Mouse (Mus musculus) midbrain, embryonic 12.5 days (tissue): Measurements from ENCODE around the gene Traf3ip3. TPM values are rescaled to one million over a fixed set of nuclear protein-coding genes. Genes with fewer than 3 reads are reported as not detected.

Experiments used
- ATAC-seq: fragments of 200-750 bp; cut with Nextera tagmentation; 2 replicates; pipeline ENCODE4 v1.8.0; 2017; ENCODE audit warnings: low read depth, moderate TSS enrichment, moderate library complexity; ENCODE audit not compliant: low FRiP score
- H3K27ac ChIP-seq: fragments of 300-500 bp; sonication (generic); replicated peaks from 2 replicates; pipeline ENCODE4 v1.5.1; 2016; ENCODE audit warnings: mild to moderate bottlenecking
- H3K27me3 ChIP-seq: fragments of 300-500 bp; sonication (generic); 2 replicates; pipeline ENCODE4 v1.6.1; 2016; ENCODE audit warnings: mild to moderate bottlenecking
- H3K36me3 ChIP-seq: fragments of 300-500 bp; sonication (generic); 2 replicates; pipeline ENCODE4 v1.6.1; 2016
- H3K4me1 ChIP-seq: fragments of 300-500 bp; sonication (generic); 2 replicates; pipeline ENCODE4 v1.6.1; 2016
- H3K4me2 ChIP-seq: fragments of 300-500 bp; sonication (generic); replicated peaks from 2 replicates; pipeline ENCODE4 v1.6.1; 2016; ENCODE audit warnings: mild to moderate bottlenecking, moderate library complexity
- H3K4me3 ChIP-seq: fragments of 300-500 bp; sonication (generic); 2 replicates; pipeline ENCODE4 v1.5.1; 2016; ENCODE audit warnings: mild to moderate bottlenecking
- H3K9ac ChIP-seq: fragments of 300-500 bp; sonication (generic); replicated peaks from 2 replicates; pipeline ENCODE4 v1.6.1; 2016; ENCODE audit warnings: mild to moderate bottlenecking, moderate library complexity
- H3K9me3 ChIP-seq: fragments of 300-500 bp; sonication (generic); 2 replicates; pipeline ENCODE4 v1.6.1; 2016; ENCODE audit warnings: mild to moderate bottlenecking
- WGBS: fragments of 180-500 bp; shearing (Covaris S2); methylation state at CpG from one replicate; pipeline ENCODE4 v1.1.7; 2016; 5-methylcytosine and 5-hydroxymethylcytosine counted together
- polyA plus RNA-seq: library from polyadenylated mRNA; unstranded; fragments of >200 nt; fragmentation: Nextera tagmentation; extraction: Ambion mirVana; gene quantifications from 2 replicates; pipeline ENCODE4 v1.2.1, GENCODE M21; 2016

Traf3ip3 gene
- polyA plus RNA-seq, 1 experiment from 2014 or later: 2.1 TPM

DNA sequence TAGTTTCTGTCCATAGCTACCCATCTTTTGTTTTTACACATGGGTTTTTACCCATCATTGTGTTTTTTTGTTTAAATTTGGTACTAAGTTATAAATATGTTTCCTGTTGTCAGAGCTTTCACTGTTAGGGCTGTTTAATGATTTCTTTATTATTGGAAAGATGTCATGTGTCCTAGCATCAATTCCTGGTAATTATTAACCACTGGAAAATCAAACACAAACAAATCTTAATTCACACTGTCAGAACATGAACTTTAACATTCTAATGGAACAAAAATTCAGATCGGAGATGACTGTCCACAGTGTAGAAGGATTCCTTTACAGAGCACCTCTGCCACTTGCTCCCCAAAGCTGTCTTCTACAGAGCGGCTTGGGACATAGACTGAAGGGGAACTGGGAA lies 3.9 kb upstream of the Traf3ip3 start:
- Histone ChIP-seq H3K4me1 (no peaks in the 10 kb centered on the region), H3K27ac (no peak overlapping the region), H3K27me3 (no peaks in the 10 kb centered on the region; the same call in 1 of the 2 replicates), H3K4me2 (no peak overlapping the region), H3K36me3 (no peaks in the 10 kb centered on the region), H3K4me3 (no peak overlapping the region), H3K9me3 (no peaks in the 10 kb centered on the region), H3K9ac (no peak overlapping the region)
- no peak for ATAC-seq
- 94% methylated on average over 2 of the region's 2 CpGs for WGBS

- WGBS: 76% methylated on average over 2 of the region's 2 CpGs
- no peaks in the 10 kb centered on the region for H3K36me3 ChIP-seq
- no peak overlapping the region for H3K4me3 ChIP-seq
- no peaks in the 10 kb centered on the region for H3K9me3 ChIP-seq
- no peaks in the 10 kb centered on the region; the same call in 1 of the 2 replicates for H3K27me3 ChIP-seq
- H3K27ac ChIP-seq: no peak overlapping the region
- H3K9ac ChIP-seq: no peak overlapping the region
- no peak overlapping the region for H3K4me2 ChIP-seq
- H3K4me1 ChIP-seq: no peaks in the 10 kb centered on the region
- no peak for ATAC-seq
These were observed 2.3 kb upstream of the Traf3ip3 start for GRCm38 (mm10) chr1:193203821-193204220.

DNA sequence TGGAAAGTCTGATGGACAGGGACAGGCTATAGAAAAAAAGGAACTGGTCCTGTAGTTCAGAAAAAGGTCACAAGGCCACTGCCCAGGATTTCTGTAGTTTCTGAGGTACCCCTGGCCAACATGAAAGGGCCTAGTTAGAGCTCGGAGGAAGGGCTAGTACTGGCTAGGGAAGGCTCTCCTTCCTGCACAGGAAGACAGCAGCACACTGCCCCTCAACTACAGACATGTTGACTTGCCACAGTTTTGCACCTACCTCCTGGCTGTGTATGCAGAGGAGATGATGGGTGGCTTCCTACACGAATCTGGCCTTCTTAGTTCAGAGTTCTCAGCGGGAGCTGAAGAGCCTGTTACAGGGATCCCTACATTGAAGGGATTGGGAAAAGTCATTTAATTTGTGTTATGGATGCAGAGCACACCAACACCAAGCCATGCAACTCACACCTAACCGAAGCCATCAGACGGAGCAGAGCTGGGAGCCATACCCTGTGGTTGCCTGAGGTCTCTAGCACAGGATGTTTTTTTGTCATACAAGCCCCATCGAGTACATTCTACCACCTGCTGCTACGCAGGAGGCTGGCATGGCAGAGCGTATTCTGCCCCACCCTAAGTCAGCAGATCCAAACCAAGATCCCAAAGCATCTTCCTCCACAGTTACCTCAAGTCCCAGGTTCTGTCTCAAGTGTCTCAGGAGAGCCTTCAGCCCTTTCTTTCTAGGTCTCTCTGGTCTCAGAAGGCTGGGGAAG lies 692 bp downstream of the Traf3ip3 start:
- no peaks in the 10 kb centered on the region for H3K9me3 ChIP-seq
- 81% methylated on average over 8 of the region's 8 CpGs for WGBS

DNA sequence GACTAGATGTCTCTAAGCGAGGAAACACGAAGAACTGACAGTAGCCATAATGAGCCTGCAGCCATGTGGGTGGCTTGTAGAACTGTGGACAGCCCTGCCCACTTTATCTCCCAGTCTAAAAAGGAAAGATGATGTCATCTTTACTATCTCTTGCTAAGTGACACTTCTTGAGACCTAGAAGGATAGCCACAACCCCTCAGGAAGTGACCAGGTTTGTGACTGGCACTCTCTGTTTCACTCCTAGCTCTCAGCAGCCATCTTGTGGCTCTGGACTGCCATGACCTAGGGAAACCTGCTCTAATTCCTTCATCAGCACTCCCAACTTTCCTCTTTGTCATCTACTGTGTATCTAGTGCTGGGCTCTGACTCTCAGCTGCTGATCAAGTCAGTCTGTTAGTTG lies 3.2 kb downstream of the Traf3ip3 start:
- no peaks in the 10 kb centered on the region for H3K9me3 ChIP-seq
- no peaks in the 10 kb centered on the region; the same call in 1 of the 2 replicates for H3K27me3 ChIP-seq
- no peak overlapping the region for H3K4me3 ChIP-seq
- no peak for ATAC-seq
- H3K9ac ChIP-seq: no peak overlapping the region
- H3K4me1 ChIP-seq: no peaks in the 10 kb centered on the region
- no peak overlapping the region for H3K27ac ChIP-seq
- H3K36me3 ChIP-seq: no peaks in the 10 kb centered on the region
- no peak overlapping the region for H3K4me2 ChIP-seq
- 83% methylated on average over 2 of the region's 2 CpGs for WGBS

More for the DNA sequence above, 692 bp downstream of the Traf3ip3 start:
- ATAC-seq: no peak
- Histone ChIP-seq H3K4me2 (no peak overlapping the region), H3K36me3 (no peaks in the 10 kb centered on the region), H3K4me1 (no peaks in the 10 kb centered on the region), H3K4me3 (no peak overlapping the region), H3K27me3 (no peaks in the 10 kb centered on the region; the same call in 1 of the 2 replicates), H3K27ac (no peak overlapping the region), H3K9ac (no peak overlapping the region)

DNA sequence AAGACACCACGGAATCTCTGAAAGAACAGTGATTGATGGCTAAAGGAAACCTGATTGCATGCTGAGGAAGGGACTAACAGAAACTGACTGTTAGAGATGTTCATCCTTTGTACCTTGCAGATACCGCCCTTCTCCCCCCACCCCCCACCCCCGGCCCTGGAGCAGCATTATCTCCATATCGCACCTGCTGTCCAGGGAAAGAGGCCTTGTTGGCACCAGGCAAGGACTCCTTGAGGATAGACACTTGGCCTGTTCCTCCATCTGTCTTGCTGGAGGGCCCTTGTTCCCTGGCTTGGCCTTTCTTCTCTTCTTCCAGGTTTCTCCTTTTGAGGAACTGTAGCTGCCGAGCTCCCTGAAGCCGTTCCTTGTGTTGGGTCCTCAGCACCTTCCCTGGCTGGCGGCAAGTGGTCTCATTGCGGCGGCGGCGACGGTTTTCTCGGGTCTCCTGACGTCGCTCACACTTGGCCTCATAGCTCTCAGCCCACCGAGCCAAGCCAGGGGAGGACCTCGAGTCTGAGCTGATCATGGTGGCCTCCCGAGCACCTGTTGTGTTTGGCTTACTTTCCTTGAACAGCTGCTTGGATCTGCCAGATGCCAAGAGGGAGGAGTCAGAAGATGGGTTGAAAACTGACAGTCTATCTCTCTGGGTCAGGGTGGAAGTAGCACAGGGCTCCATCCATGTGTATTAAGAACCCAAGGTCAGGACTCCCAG lies 3.9 kb downstream of the Traf3ip3 start:
- H3K27me3 ChIP-seq: no peaks in the 10 kb centered on the region; the same call in 1 of the 2 replicates
- no peaks in the 10 kb centered on the region for H3K9me3 ChIP-seq
- no peaks in the 10 kb centered on the region for H3K36me3 ChIP-seq
- 94% methylated on average over 18 of the region's 18 CpGs for WGBS
- H3K4me3 ChIP-seq: no peak overlapping the region
- no peaks in the 10 kb centered on the region for H3K4me1 ChIP-seq
- H3K27ac ChIP-seq: no peak overlapping the region
- no peak for ATAC-seq
- H3K9ac ChIP-seq: no peak overlapping the region
- H3K4me2 ChIP-seq: no peak overlapping the region

- no peak overlapping the region for H3K4me2 ChIP-seq
- no peaks in the 10 kb centered on the region for H3K4me1 ChIP-seq
- H3K27ac ChIP-seq: no peak overlapping the region
- no peak overlapping the region for H3K4me3 ChIP-seq
- H3K9ac ChIP-seq: no peak overlapping the region
- WGBS: 86% methylated on average over 3 of the region's 3 CpGs
- H3K27me3 ChIP-seq: no peaks in the 10 kb centered on the region
- no peaks in the 10 kb centered on the region for H3K36me3 ChIP-seq
- ATAC-seq: no peak
- no peaks in the 10 kb centered on the region for H3K9me3 ChIP-seq
These were observed 6.2 kb downstream of the Traf3ip3 start for GRCm38 (mm10) chr1:193195169-193195810.

GRCm38 (mm10) chr1:193194416-193195140 lies 6.9 kb downstream of the Traf3ip3 start:
- 87% methylated on average over 3 of the region's 3 CpGs for WGBS
- Histone ChIP-seq H3K9ac (no peak overlapping the region), H3K4me1 (peaks cover 3% of the 10 kb centered on the region), H3K4me2 (no peak overlapping the region), H3K27ac (no peak overlapping the region), H3K4me3 (no peak overlapping the region), H3K27me3 (no peaks in the 10 kb centered on the region), H3K36me3 (no peaks in the 10 kb centered on the region), H3K9me3 (no peaks in the 10 kb centered on the region)
- ATAC-seq: no peak

DNA sequence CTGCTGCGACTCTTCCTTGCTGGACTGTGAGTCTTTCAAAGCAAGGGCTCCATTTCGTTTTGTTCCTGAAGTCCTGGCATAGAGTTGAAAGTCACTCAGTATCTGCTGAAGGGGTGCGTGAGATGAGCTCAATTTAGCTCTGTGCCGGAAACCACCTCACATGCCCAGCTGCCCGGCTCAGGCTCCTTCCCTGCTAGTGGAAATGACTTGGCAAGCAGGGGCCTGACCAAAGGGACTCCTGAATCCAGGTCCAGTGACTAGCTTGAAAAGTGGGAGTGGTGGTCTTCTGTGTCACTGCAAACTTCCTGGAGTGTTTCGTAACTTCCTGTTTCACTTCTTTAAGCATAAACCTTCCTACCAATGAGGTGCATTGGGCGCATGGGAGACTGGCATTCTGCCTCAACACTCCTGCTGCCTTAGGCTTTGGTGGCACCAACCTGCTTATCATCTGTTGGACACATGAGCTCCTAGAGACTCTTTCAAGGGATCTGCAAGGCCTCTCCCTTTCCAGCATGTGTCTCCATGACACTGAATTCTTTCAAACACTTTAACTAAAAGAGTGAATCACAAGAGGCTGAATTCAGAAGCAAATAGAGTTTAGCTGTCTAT lies 9.7 kb downstream of the Traf3ip3 start:
- no peak for ATAC-seq
- Histone ChIP-seq H3K9ac (no peak overlapping the region), H3K4me3 (no peak overlapping the region), H3K4me1 (peaks cover 11% of the 10 kb centered on the region), H3K36me3 (no peaks in the 10 kb centered on the region), H3K4me2 (no peak overlapping the region), H3K9me3 (no peaks in the 10 kb centered on the region), H3K27ac (no peak overlapping the region), H3K27me3 (no peaks in the 10 kb centered on the region)
- 92% methylated on average over 7 of the region's 7 CpGs for WGBS

GRCm38 (mm10) chr1:193189771-193190170 lies 11.7 kb downstream of the Traf3ip3 start:
- H3K36me3 ChIP-seq: no peaks in the 10 kb centered on the region
- H3K4me3 ChIP-seq: no peak overlapping the region
- H3K27ac ChIP-seq: 0 out of 2 replicates have a peak overlapping the region, but pooled peaks have one; percentile 58
- 0 out of 2 replicates have a peak, but pooled peaks have one; percentile 24 for ATAC-seq
- no peaks in the 10 kb centered on the region for H3K27me3 ChIP-seq
- H3K4me2 ChIP-seq: no peak overlapping the region
- peaks cover 11% of the 10 kb centered on the region for H3K4me1 ChIP-seq
- no peaks in the 10 kb centered on the region for H3K9me3 ChIP-seq
- H3K9ac ChIP-seq: no peak overlapping the region
- 52% methylated on average over 3 of the region's 3 CpGs for WGBS

DNA sequence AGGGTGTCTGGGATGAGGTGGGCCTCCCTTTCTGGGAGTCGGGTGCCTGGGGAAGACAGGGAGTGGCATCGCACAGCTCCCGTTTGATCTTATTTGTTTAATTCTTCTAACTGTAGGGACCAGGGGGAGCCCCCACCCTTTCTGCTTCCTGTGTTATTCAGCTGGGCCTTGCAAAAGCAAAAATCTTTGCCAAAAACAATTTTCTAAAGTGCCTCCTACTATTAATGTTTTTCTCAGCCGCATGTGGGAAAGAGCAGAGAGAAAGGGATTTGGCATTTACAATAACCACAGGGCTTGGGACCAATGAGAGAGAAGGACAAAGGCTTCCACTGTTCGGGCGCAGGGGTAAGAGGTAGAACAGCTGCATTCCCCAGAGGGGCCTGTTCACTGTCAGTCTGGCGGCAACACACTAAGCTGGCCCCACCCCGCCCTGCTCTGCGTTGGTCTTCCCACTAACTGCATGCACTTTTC lies 12.3 kb downstream of the Traf3ip3 start:
- WGBS: 30% methylated on average over 9 of the region's 9 CpGs
- no peaks in the 10 kb centered on the region for H3K27me3 ChIP-seq
- H3K9me3 ChIP-seq: no peaks in the 10 kb centered on the region
- H3K9ac ChIP-seq: no peak overlapping the region; the same call in 1 of the 2 replicates
- no peak overlapping the region for H3K4me3 ChIP-seq
- peaks cover 11% of the 10 kb centered on the region for H3K4me1 ChIP-seq
- no peaks in the 10 kb centered on the region for H3K36me3 ChIP-seq
- peak; percentile 94 for ATAC-seq
- H3K4me2 ChIP-seq: no peak overlapping the region
- peak overlapping the region; percentile 58 for H3K27ac ChIP-seq

GRCm38 (mm10) chr1:193188257-193188656 lies 13.2 kb downstream of the Traf3ip3 start:
- Histone ChIP-seq H3K9ac (no peak overlapping the region), H3K27me3 (no peaks in the 10 kb centered on the region), H3K27ac (no peak overlapping the region), H3K4me1 (peaks cover 11% of the 10 kb centered on the region), H3K4me3 (no peak overlapping the region), H3K36me3 (no peaks in the 10 kb centered on the region), H3K9me3 (no peaks in the 10 kb centered on the region), H3K4me2 (no peak overlapping the region)
- ATAC-seq: no peak
- whole genome bisulfite sequencing: 92% methylated on average over 6 of the region's 6 CpGs
